Mouse (Mus musculus) neural tube, embryonic 14.5 days (tissue): ENCODE data around the gene Usf2. TPM values are rescaled to one million over a fixed set of nuclear protein-coding genes. Genes with fewer than 3 reads are reported as not detected.

Experiments
- ATAC-seq: fragments of 200-750 bp; cut with Nextera tagmentation; 2 replicates; pipeline ENCODE4 v1.8.0; 2017; ENCODE audit warnings: low read depth, mild to moderate bottlenecking, moderate TSS enrichment, moderate library complexity
- H3K27ac ChIP-seq: fragments of 300-500 bp; sonication (generic); 2 replicates; pipeline ENCODE4 v1.5.1; 2014; ENCODE audit warnings: low read depth, mild to moderate bottlenecking, control low read depth, low read length, moderate library complexity, mixed read lengths
- H3K27me3 ChIP-seq: fragments of 300-500 bp; sonication (generic); 2 replicates; pipeline ENCODE4 v1.6.1; 2014; ENCODE audit warnings: low read length; ENCODE audit not compliant: control insufficient read depth, insufficient read depth
- H3K36me3 ChIP-seq: fragments of 300-500 bp; sonication (generic); 2 replicates; pipeline ENCODE4 v1.6.1; 2014; ENCODE audit warnings: low read length, mixed read lengths; ENCODE audit not compliant: control insufficient read depth, insufficient read depth
- H3K4me1 ChIP-seq: fragments of 300-500 bp; sonication (generic); 2 replicates; pipeline ENCODE4 v1.6.1; 2014; ENCODE audit warnings: low read length; ENCODE audit not compliant: control insufficient read depth, insufficient read depth
- H3K4me2 ChIP-seq: fragments of 300-500 bp; sonication (generic); 2 replicates; pipeline ENCODE4 v1.6.1; 2014; ENCODE audit warnings: mild to moderate bottlenecking, low read depth, low read length, control low read depth
- H3K4me3 ChIP-seq: fragments of 300-500 bp; sonication (generic); 2 replicates; pipeline ENCODE4 v1.5.1; 2014; ENCODE audit warnings: low read depth, low read length, control low read depth, mixed read lengths
- H3K9ac ChIP-seq: fragments of 300-500 bp; sonication (generic); replicated peaks from 2 replicates; pipeline ENCODE4 v1.6.1; 2014; ENCODE audit warnings: low read depth, mild to moderate bottlenecking, control low read depth, low read length, mixed read lengths
- H3K9me3 ChIP-seq: fragments of 300-500 bp; sonication (generic); 2 replicates; pipeline ENCODE4 v1.6.1; 2016; ENCODE audit warnings: low read length; ENCODE audit not compliant: control insufficient read depth
- WGBS: fragments of 180-500 bp; shearing (Covaris S2); extraction: QIAGEN DNeasy Blood & Tissue Kit; methylation state at CpG from one replicate; pipeline ENCODE4 v1.1.7; 2014; 5-methylcytosine and 5-hydroxymethylcytosine counted together
- polyA plus RNA-seq: library from polyadenylated mRNA; unstranded; fragments of >200 nt; fragmentation: Nextera tagmentation; extraction: Ambion mirVana; gene quantifications from 2 replicates; pipeline ENCODE4 v1.2.1, GENCODE M21; 2014

Usf2 gene
- polyA plus RNA-seq, 1 experiment from 2014 or later: 28.2 TPM

GRCm38 (mm10) chr7:30909773-30910172 is 46.8 kb downstream of the Usf2 start:
- Histone ChIP-seq H3K4me3 (no peak overlapping the region), H3K27me3 (no peaks in the 10 kb centered on the region), H3K9me3 (no peaks in the 10 kb centered on the region), H3K9ac (no peak overlapping the region), H3K4me1 (peaks cover 5% of the 10 kb centered on the region), H3K27ac (no peak overlapping the region), H3K36me3 (no peaks in the 10 kb centered on the region), H3K4me2 (no peak overlapping the region)
- 91% methylated on average over 6 of the region's 6 CpGs for WGBS
- no peak for ATAC-seq

DNA sequence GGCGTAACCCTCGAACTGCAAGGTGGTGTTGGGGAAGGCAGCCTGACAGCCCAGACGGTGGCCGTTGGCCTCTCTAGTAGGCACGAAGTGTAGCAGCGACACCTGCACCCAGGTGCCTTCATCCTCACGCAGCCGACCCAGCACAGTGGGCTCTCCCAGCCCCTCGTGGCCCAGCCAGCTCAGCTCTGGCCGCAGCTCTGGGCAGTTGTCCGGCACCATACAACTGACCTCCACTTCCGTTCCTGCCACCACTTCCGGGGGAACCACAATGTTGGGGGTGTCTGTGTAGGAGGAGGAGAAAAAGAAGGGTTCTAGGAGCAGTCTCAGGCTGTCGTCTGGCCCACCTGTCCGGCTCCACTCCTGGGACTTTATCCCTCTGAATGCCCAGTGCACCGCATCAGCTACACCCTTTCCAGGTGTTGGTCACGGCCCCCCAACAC is 47.6 kb downstream of the Usf2 start:
- WGBS: 26% methylated on average over 17 of the region's 17 CpGs
- no peak overlapping the region for H3K27ac ChIP-seq

GRCm38 (mm10) chr7:30908277-30908991 is 48.2 kb downstream of the Usf2 start:
- Histone ChIP-seq H3K27ac (no peak overlapping the region), H3K4me3 (peak overlapping the region; percentile 20), H3K4me2 (peak overlapping the region; percentile 43), H3K4me1 (peaks cover 5% of the 10 kb centered on the region), H3K27me3 (no peaks in the 10 kb centered on the region), H3K9me3 (no peaks in the 10 kb centered on the region), H3K36me3 (no peaks in the 10 kb centered on the region), H3K9ac (peak overlapping the region; percentile 26; the same call in 1 of the 2 replicates)
- 2% methylated on average over 25 of the region's 26 CpGs for WGBS
- peak; percentile 44; the same call in 1 of the 2 replicates for ATAC-seq

More for the DNA sequence above, 47.6 kb downstream of the Usf2 start:
- H3K4me2 ChIP-seq: peak overlapping the region; percentile 43
- peaks cover 5% of the 10 kb centered on the region for H3K4me1 ChIP-seq
- no peaks in the 10 kb centered on the region for H3K27me3 ChIP-seq
- 0 out of 2 replicates have a peak, but pooled peaks have one; percentile 9 for ATAC-seq
- H3K36me3 ChIP-seq: no peaks in the 10 kb centered on the region
- no peak overlapping the region for H3K9ac ChIP-seq
- peak overlapping the region; percentile 20; the same call in 1 of the 2 replicates for H3K4me3 ChIP-seq
- H3K9me3 ChIP-seq: no peaks in the 10 kb centered on the region

DNA sequence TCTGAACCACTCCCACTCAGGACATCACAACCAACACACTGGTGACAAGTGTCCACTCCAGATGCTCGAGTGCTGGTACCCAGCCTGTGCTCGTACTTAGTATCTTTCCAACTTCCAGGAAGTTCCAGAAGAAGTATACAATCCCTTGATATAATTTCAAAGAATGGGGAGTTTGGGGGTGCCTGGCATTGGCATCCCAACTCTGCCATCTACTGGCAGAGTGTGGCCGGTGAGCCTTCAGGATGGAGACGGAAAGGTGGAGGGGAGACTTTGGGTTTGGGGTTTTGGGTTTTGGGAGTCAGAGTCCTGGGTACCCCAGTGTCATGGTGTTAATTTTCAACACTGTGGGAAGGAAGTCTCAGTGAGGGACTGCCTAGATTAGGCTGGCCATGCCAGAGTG is 52.6 kb downstream of the Usf2 start:
- no peak overlapping the region for H3K27ac ChIP-seq
- H3K9me3 ChIP-seq: no peaks in the 10 kb centered on the region
- ATAC-seq: no peak
- WGBS: 62% methylated on average over 4 of the region's 4 CpGs
- no peak overlapping the region for H3K4me3 ChIP-seq
- H3K4me1 ChIP-seq: peaks cover 5% of the 10 kb centered on the region
- H3K4me2 ChIP-seq: no peak overlapping the region
- no peaks in the 10 kb centered on the region for H3K27me3 ChIP-seq
- no peak overlapping the region for H3K9ac ChIP-seq
- no peaks in the 10 kb centered on the region for H3K36me3 ChIP-seq

Other genes with a start within 250 kb of the Usf2 start
- gene Atp4a, start 244.6 kb downstream of the Usf2 start, polyA plus RNA-seq: 1.9 and 2.9 TPM in 2 replicates
- 286 and 323 TPM in 2 replicates for gene Tmem147, start 227.3 kb downstream of the Usf2 start, polyA plus RNA-seq
- gene Gapdhs, start 213.1 kb downstream of the Usf2 start, polyA plus RNA-seq: 0.90 and 1.2 TPM in 2 replicates
- 1.7 and 2.0 TPM in 2 replicates for gene Sbsn, start 205.3 kb downstream of the Usf2 start, polyA plus RNA-seq
- 0.73 and 2.3 TPM in 2 replicates for gene Dmkn, start 193.0 kb downstream of the Usf2 start, polyA plus RNA-seq
- 0.88 TPM in 1 of 2 replicates, not detected in the other for gene Krtdap, start 168.9 kb downstream of the Usf2 start, polyA plus RNA-seq
- gene Ffar2, start 133.0 kb downstream of the Usf2 start, polyA plus RNA-seq: 0.24 and 0.35 TPM in 2 replicates
- gene Ffar3, start 100.6 kb downstream of the Usf2 start, polyA plus RNA-seq: not detected in 2 replicates
- not detected in 2 replicates for gene Ffar1, start 95.2 kb downstream of the Usf2 start, polyA plus RNA-seq
- not detected in 2 replicates for gene Cd22, start 76.5 kb downstream of the Usf2 start, polyA plus RNA-seq
- 2.4 and 2.5 TPM in 2 replicates for gene Mag, start 41.9 kb downstream of the Usf2 start, polyA plus RNA-seq
- not detected in 2 replicates for gene Hamp2, start 32.1 kb downstream of the Usf2 start, polyA plus RNA-seq
- gene Hamp, start 12.8 kb downstream of the Usf2 start, polyA plus RNA-seq: not detected in 2 replicates
- gene Lsr, start 16.7 kb upstream of the Usf2 start, polyA plus RNA-seq: 10.2 and 15.3 TPM in 2 replicates
- gene Fam187b, start 17.0 kb upstream of the Usf2 start, polyA plus RNA-seq: 0.40 and 0.44 TPM in 2 replicates
- 7.8 and 12.9 TPM in 2 replicates for gene Fxyd5, start 85.7 kb upstream of the Usf2 start, polyA plus RNA-seq
- gene Fxyd7, start 94.7 kb upstream of the Usf2 start, polyA plus RNA-seq: 252 and 299 TPM in 2 replicates
- 9.6 and 22.9 TPM in 2 replicates for gene Fxyd1, start 100.4 kb upstream of the Usf2 start, polyA plus RNA-seq
- 1.1 TPM in 1 of 2 replicates, not detected in the other for gene Lgi4, start 102.5 kb upstream of the Usf2 start, polyA plus RNA-seq
- 0.35 TPM in 1 of 2 replicates, not detected in the other for gene Fxyd3, start 119.9 kb upstream of the Usf2 start, polyA plus RNA-seq
- 0.67 TPM in 1 of 2 replicates, not detected in the other for gene Hpn, start 158.5 kb upstream of the Usf2 start, polyA plus RNA-seq
- 12.0 and 17.6 TPM in 2 replicates for gene Scn1b, start 170.2 kb upstream of the Usf2 start, polyA plus RNA-seq
- gene Gramd1a, start 199.1 kb upstream of the Usf2 start, polyA plus RNA-seq: 180 and 208 TPM in 2 replicates